Mouse (Mus musculus): ENCODE results near the gene Sema4f.

DNA sequence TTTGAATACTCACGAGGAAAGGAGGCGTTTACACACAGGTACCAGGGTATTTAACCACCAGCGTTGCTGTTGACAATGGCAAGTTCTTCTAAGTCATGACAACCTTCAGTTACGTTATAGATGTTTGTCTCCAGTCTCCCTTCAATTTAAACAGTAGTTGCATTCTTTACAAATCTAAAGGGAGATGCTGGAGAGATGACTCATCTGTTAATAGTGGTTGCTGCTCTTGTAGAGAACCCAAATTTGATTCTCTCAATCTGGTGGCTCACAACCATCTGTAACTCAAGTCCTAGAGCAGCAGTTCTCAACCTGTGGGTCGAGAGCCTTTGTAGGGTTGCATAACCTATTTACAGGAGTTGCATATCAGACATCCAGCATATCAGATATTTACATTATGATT, 71.1 kb downstream of the Sema4f start:
- TF ChIP-seq CTCF (IDR thresholded peaks at IDR 0.05) (no peak), EP300 (IDR thresholded peaks at IDR 0.05) (no peak)

All from lung, postnatal 0 days (tissue).